Mouse (Mus musculus): ENCODE results near the gene Vmn2r24. TPM values are rescaled to one million over a fixed set of nuclear protein-coding genes. Genes with fewer than 3 reads are reported as not detected.
"Not testable (repeated sequence)": the region's sequence is repeated elsewhere in the genome, so short reads cannot be mapped to it uniquely, and the experiment has no call there.

The Vmn2r24 gene
- polyA plus RNA-seq (2015; fragmentation: Nextera tagmentation; extraction: Ambion mirVana) = not detected in 2 replicates

- H3K27ac ChIP-seq = no peak within 1 kb of the TSS
- H3K4me3 ChIP-seq = no peak within 1 kb of the TSS
- H3K9ac ChIP-seq = no peak within 1 kb of the TSS
- WGBS = 67% methylated on average over 1 of the region's 1 CpGs
- H3K4me2 ChIP-seq = no peak within 1 kb of the TSS
- no peaks in the 10 kb centered on the region for H3K9me3 ChIP-seq
- no peaks in the 10 kb centered on the region for H3K4me1 ChIP-seq
- ATAC-seq (ENCODE audit: borderline replicate concordance, extremely low read depth, low FRiP score, low TSS enrichment) = no peak
- no peaks in the 10 kb centered on the region for H3K27me3 ChIP-seq
- H3K36me3 ChIP-seq = no peaks in the 10 kb centered on the region
These were observed at the start of gene Vmn2r24 for GRCm38 (mm10) chr6:123778579-123778978. Gene Vmn2r24, plus strand, starts transcription at chr6:123778879.

GRCm38 (mm10) chr6:123770031-123770430 lies 8.6 kb upstream of the Vmn2r24 start:
- Histone ChIP-seq H3K27me3 (no peaks in the 10 kb centered on the region), H3K4me1 (no peaks in the 10 kb centered on the region), H3K36me3 (no peaks in the 10 kb centered on the region), H3K4me3 (no peak overlapping the region), H3K9ac (no peak overlapping the region), H3K4me2 (no peak overlapping the region), H3K27ac (no peak overlapping the region), H3K9me3 (no peaks in the 10 kb centered on the region)
- WGBS = 79% methylated on average over 3 of the region's 3 CpGs
- ATAC-seq (ENCODE audit: borderline replicate concordance, extremely low read depth, low FRiP score, low TSS enrichment) = no peak

DNA sequence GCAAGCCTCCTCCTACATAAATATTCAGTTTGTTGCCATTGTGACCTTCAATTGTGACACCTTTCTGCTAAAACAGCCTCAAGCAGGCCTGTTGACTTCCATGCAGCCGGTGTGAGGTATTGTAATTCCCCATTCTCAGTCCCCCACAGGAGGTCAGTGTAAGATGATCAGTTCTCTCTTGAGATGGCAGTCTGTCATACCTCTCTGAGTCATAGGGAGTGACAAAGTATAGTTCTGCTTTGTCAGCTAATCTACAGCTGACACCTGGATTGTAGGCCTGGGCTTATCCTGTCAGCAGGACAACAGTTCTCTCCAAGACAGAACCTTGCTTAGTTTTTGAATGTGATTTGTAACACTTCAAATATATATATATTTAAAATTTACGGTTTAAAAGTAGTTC lies 6.2 kb downstream of the Vmn2r24 start:
- ATAC-seq (ENCODE audit: borderline replicate concordance, extremely low read depth, low FRiP score, low TSS enrichment) = no peak

GRCm38 (mm10) chr6:123793746-123794145 lies 15.1 kb downstream of the Vmn2r24 start:
- 28% methylated on average over 9 of the region's 9 CpGs for WGBS
- no peak for ATAC-seq (ENCODE audit: borderline replicate concordance, extremely low read depth, low FRiP score, low TSS enrichment)
- H3K4me2 ChIP-seq = no peak overlapping the region
- H3K27me3 ChIP-seq = no peaks in the 10 kb centered on the region
- no peaks in the 10 kb centered on the region for H3K36me3 ChIP-seq
- H3K4me1 ChIP-seq = no peaks in the 10 kb centered on the region
- H3K9me3 ChIP-seq = no peaks in the 10 kb centered on the region
- H3K4me3 ChIP-seq = no peak overlapping the region
- no peak overlapping the region for H3K9ac ChIP-seq
- H3K27ac ChIP-seq = no peak overlapping the region

More for the DNA sequence above, 6.2 kb downstream of the Vmn2r24 start:
- no peaks in the 10 kb centered on the region for H3K9me3 ChIP-seq
- WGBS = 64% methylated on average over 2 of the region's 2 CpGs
- no peak overlapping the region for H3K4me2 ChIP-seq
- H3K36me3 ChIP-seq = no peaks in the 10 kb centered on the region
- no peak overlapping the region for H3K27ac ChIP-seq
- no peaks in the 10 kb centered on the region for H3K4me1 ChIP-seq
- no peak overlapping the region for H3K4me3 ChIP-seq
- H3K9ac ChIP-seq = no peak overlapping the region
- H3K27me3 ChIP-seq = no peaks in the 10 kb centered on the region

GRCm38 (mm10) chr6:123810291-123810690 lies 31.6 kb downstream of the Vmn2r24 start:
- H3K4me2 ChIP-seq; H3K9me3 ChIP-seq; H3K27ac ChIP-seq; H3K36me3 ChIP-seq; H3K4me3 ChIP-seq; H3K9ac ChIP-seq; H3K27me3 ChIP-seq; ATAC-seq (ENCODE audit: borderline replicate concordance, extremely low read depth, low FRiP score, low TSS enrichment); H3K4me1 ChIP-seq: not testable (repeated sequence)

DNA sequence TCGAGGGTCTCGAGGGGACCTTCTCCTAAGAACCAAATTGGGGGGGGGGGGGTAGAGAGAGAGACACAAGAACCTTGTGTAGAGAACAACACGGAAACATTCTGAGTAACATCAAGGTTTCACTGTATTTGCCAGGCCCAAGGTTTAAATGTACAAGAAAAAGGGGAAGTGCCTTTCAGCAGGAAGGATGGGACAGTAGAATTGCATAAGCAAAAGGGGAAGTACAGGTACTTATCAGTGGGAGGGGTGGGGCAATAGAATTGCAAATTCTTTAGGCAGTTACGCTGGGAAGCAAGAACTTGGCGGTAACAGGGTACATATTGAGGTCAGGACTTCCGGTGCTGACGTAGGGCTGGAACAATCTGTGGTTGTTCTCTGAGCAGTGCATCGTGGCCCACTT lies 41.3 kb downstream of the Vmn2r24 start:
- no peaks in the 10 kb centered on the region for H3K36me3 ChIP-seq
- H3K27ac ChIP-seq = no peak overlapping the region
- no peaks in the 10 kb centered on the region for H3K9me3 ChIP-seq
- ATAC-seq (ENCODE audit: borderline replicate concordance, extremely low read depth, low FRiP score, low TSS enrichment) = no peak
- H3K4me3 ChIP-seq = no peak overlapping the region
- WGBS = 79% methylated on average over 8 of the region's 8 CpGs
- H3K4me1 ChIP-seq = no peaks in the 10 kb centered on the region
- H3K4me2 ChIP-seq = no peak overlapping the region
- H3K9ac ChIP-seq = no peak overlapping the region
- H3K27me3 ChIP-seq = no peaks in the 10 kb centered on the region

DNA sequence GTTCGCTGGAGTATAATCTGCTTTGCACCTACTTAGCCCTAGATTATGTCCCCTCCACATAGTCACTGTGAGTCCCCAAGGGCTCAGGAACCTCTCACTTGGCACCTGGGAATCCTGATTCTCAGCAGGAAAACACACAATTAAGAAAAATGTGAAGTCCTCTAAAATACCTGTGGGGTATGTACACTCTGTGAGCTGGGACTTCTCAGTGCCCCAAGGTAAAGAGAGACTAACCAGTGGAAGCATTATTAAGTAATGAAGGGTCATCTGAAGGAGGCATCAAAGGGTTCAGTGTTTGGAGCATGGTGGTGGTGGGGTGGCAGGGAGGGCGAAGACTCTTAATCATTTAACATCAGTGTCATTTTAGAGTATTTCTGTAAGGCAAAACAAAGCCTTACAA lies 74.7 kb downstream of the Vmn2r24 start, which contains the start of gene Vmn2r25:
Gene Vmn2r25 (minus strand): TSS at position 101 of the 400 bp plus-strand sequence.
- not testable (repeated sequence) for H3K9me3 ChIP-seq; H3K9ac ChIP-seq; H3K27me3 ChIP-seq; H3K4me2 ChIP-seq; ATAC-seq (ENCODE audit: borderline replicate concordance, extremely low read depth, low FRiP score, low TSS enrichment); H3K4me1 ChIP-seq; H3K27ac ChIP-seq; H3K4me3 ChIP-seq; H3K36me3 ChIP-seq
- 47% methylated on average over 2 of the region's 2 CpGs for WGBS

Other genes starting within 250 kb of the Vmn2r24 start
- not detected in 2 replicates for gene Vmn2r21, start 245.5 kb upstream of the Vmn2r24 start, polyA plus RNA-seq (2015; fragmentation: Nextera tagmentation; extraction: Ambion mirVana)
- not detected in 2 replicates for gene Vmn2r22, start 128.2 kb upstream of the Vmn2r24 start, polyA plus RNA-seq (2015; fragmentation: Nextera tagmentation; extraction: Ambion mirVana)
- gene Vmn2r23, start 76.2 kb upstream of the Vmn2r24 start, polyA plus RNA-seq (2015; fragmentation: Nextera tagmentation; extraction: Ambion mirVana) = not detected in 2 replicates
- gene Vmn2r25, start 74.6 kb downstream of the Vmn2r24 start, polyA plus RNA-seq (2015; fragmentation: Nextera tagmentation; extraction: Ambion mirVana) = not detected in 2 replicates
- not detected in 2 replicates for gene Vmn2r26, start 245.7 kb downstream of the Vmn2r24 start, polyA plus RNA-seq (2015; fragmentation: Nextera tagmentation; extraction: Ambion mirVana)